Mouse (Mus musculus): ENCODE results near the gene Gm21541. TPM values are rescaled to one million over a fixed set of nuclear protein-coding genes. Genes with fewer than 3 reads are reported as not detected.
"Not testable (repeated sequence)": the region's sequence is repeated elsewhere in the genome, so short reads cannot be mapped to it uniquely, and the experiment has no call there.

The Gm21541 gene
- total RNA-seq (2017), result not detected in 2 replicates

- not testable (repeated sequence) for ATAC-seq (replicated peaks; ENCODE audit: low read depth, poor library complexity, severe bottlenecking)
Observed at GRCm38 (mm10) chr4:41903310-41903709, at the start of gene Gm21541. Gene Gm21541, plus strand, starts transcription at chr4:41903610.

GRCm38 (mm10) chr4:41941272-41941671 is 37.9 kb downstream of the Gm21541 start, which contains the start of gene Gm20878:
Gene Gm20878, plus strand, starts transcription at chr4:41941572.
- ATAC-seq (replicated peaks; ENCODE audit: low read depth, poor library complexity, severe bottlenecking), result not testable (repeated sequence)

Other genes starting within 250 kb of the Gm21541 start
- gene Cntfr, start 206.5 kb upstream of the Gm21541 start, total RNA-seq (2017), result not detected in 2 replicates
- 104 and 110 TPM in 2 replicates for gene Il11ra1, start 203.6 kb upstream of the Gm21541 start, total RNA-seq (2017)
- gene Rpp25l, start 190.1 kb upstream of the Gm21541 start, total RNA-seq (2017), result 22.8 and 28.2 TPM in 2 replicates
- 62.8 and 92.5 TPM in 2 replicates for gene Dctn3, start 180.4 kb upstream of the Gm21541 start, total RNA-seq (2017)
- not detected in 2 replicates for gene Arid3c, start 172.5 kb upstream of the Gm21541 start, total RNA-seq (2017)
- 18.4 and 26.9 TPM in 2 replicates for gene Galt, start 148.4 kb upstream of the Gm21541 start, total RNA-seq (2017)
- 61.0 and 86.9 TPM in 2 replicates for gene Sigmar1, start 147.5 kb upstream of the Gm21541 start, total RNA-seq (2017)
- 7.3 and 18.8 TPM in 2 replicates for gene Ccl27a, start 129.4 kb upstream of the Gm21541 start, total RNA-seq (2017)
- gene Gm20878, start 38.0 kb downstream of the Gm21541 start, total RNA-seq (2017), result 0.37 and 2.8 TPM in 2 replicates
- gene Fam205a4, start 62.4 kb downstream of the Gm21541 start, total RNA-seq (2017), result not detected in 2 replicates
- gene Gm21093, start 131.1 kb downstream of the Gm21541 start, total RNA-seq (2017), result 0.49 TPM in 1 of 2 replicates, not detected in the other
- not detected in 2 replicates for gene Gm3893, start 187.6 kb downstream of the Gm21541 start, total RNA-seq (2017)
- gene Gm13304, start 211.2 kb downstream of the Gm21541 start, total RNA-seq (2017), result not detected in 2 replicates
- gene Gm13306, start 249.8 kb downstream of the Gm21541 start, total RNA-seq (2017), result not detected in 2 replicates